Mouse (Mus musculus) adrenal gland, postnatal 36 days (tissue): Measurements from ENCODE around the gene Camk2b. TPM values are rescaled to one million over a fixed set of nuclear protein-coding genes. Genes with fewer than 3 reads are reported as not detected.
A peak's percentile ranks its signal among the peaks of the same experiment; 100 is the strongest.

Experiments
- DNase-seq, 2 experiments: peaks; one replicate each; pipeline ENCODE4 v3.0.0; 2021; ENCODE audit warnings: mixed read lengths in 1 of 2
- total RNA-seq, 2 experiments: library from RNA; stranded (reverse); gene quantifications; 2 replicates each; pipeline ENCODE4 v1.2.3; 2021

The Camk2b gene
- total RNA-seq, 2 experiments from 2014 or later, result 7.8 to 14.5 TPM

- DNase-seq, result no peak
Observed at GRCm38 (mm10) chr11:6050066-6050560, 16.0 kb downstream of the Camk2b start.

- DNase-seq, result no peak
Observed at GRCm38 (mm10) chr11:6048208-6048607, 18.0 kb downstream of the Camk2b start.

GRCm38 (mm10) chr11:6038929-6039328 lies 27.2 kb downstream of the Camk2b start:
- no peak for DNase-seq

- peak; percentile 47 to 48 for DNase-seq
Observed at GRCm38 (mm10) chr11:6037686-6038085, 28.5 kb downstream of the Camk2b start.

GRCm38 (mm10) chr11:6037198-6037597 lies 29.0 kb downstream of the Camk2b start:
- DNase-seq, result no peak

GRCm38 (mm10) chr11:6036477-6036876 lies 29.7 kb downstream of the Camk2b start:
- peak in 1 of 2 experiments; percentile 39 for DNase-seq

- no peak for DNase-seq
Observed at GRCm38 (mm10) chr11:6035521-6035920, 30.6 kb downstream of the Camk2b start.

- DNase-seq, result no peak
Observed at GRCm38 (mm10) chr11:6034740-6035139, 31.4 kb downstream of the Camk2b start.

- DNase-seq, result no peak
Observed at GRCm38 (mm10) chr11:6033801-6034200, 32.4 kb downstream of the Camk2b start.

- DNase-seq, result peak; percentile 79 to 80
Observed at GRCm38 (mm10) chr11:6033147-6033546, 33.0 kb downstream of the Camk2b start.

- DNase-seq, result peak; percentile 84 to 88
Observed at GRCm38 (mm10) chr11:6030650-6031049, 35.5 kb downstream of the Camk2b start.

GRCm38 (mm10) chr11:6029790-6030189 lies 36.4 kb downstream of the Camk2b start:
- no peak for DNase-seq

GRCm38 (mm10) chr11:6028911-6029310 lies 37.3 kb downstream of the Camk2b start:
- DNase-seq, result no peak

- DNase-seq, result peak; percentile 63 to 80
Observed at GRCm38 (mm10) chr11:6026361-6026760, 39.8 kb downstream of the Camk2b start.

GRCm38 (mm10) chr11:6024923-6025652 lies 41.1 kb downstream of the Camk2b start:
- no peak for DNase-seq

GRCm38 (mm10) chr11:6020897-6021839 lies 45.0 kb downstream of the Camk2b start:
- peak in 1 of 2 experiments; percentile 44 for DNase-seq

GRCm38 (mm10) chr11:6020360-6020759 lies 45.8 kb downstream of the Camk2b start:
- DNase-seq, result no peak

- DNase-seq, result peak; percentile 35 to 50
Observed at GRCm38 (mm10) chr11:6018218-6019010, 47.7 kb downstream of the Camk2b start.

GRCm38 (mm10) chr11:6017484-6018140 lies 48.5 kb downstream of the Camk2b start:
- DNase-seq, result no peak

GRCm38 (mm10) chr11:6016797-6017395 lies 49.3 kb downstream of the Camk2b start:
- DNase-seq, result no peak

- peak; percentile 59 to 70 for DNase-seq
Observed at GRCm38 (mm10) chr11:6016368-6016767, 49.8 kb downstream of the Camk2b start.
